Mouse (Mus musculus) stomach, embryonic 14.5 days (tissue): ENCODE measurements around the gene Tmem147. TPM values are rescaled to one million over a fixed set of nuclear protein-coding genes. Genes with fewer than 3 reads are reported as not detected.

Source experiments
- ATAC-seq: fragments of 200-750 bp; cut with Nextera tagmentation; 2 replicates; pipeline ENCODE4 v1.8.0; 2017; ENCODE audit warnings: low read depth, moderate TSS enrichment; ENCODE audit not compliant: insufficient number of reproducible peaks, insufficient read depth, low FRiP score
- H3K27ac ChIP-seq: fragments of 300-500 bp; sonication (generic); 2 replicates; pipeline ENCODE4 v1.5.1; 2014; ENCODE audit warnings: mild to moderate bottlenecking, low read length, moderate library complexity, mixed read lengths
- H3K27me3 ChIP-seq: fragments of 300-500 bp; sonication (generic); 2 replicates; pipeline ENCODE4 v1.6.1; 2014; ENCODE audit warnings: low read length, control low read depth, mixed read lengths; ENCODE audit not compliant: control insufficient read depth, insufficient read depth
- H3K36me3 ChIP-seq: fragments of 300-500 bp; sonication (generic); 2 replicates; pipeline ENCODE4 v1.6.1; 2014; ENCODE audit warnings: mild to moderate bottlenecking, control low read depth, low read length, moderate library complexity, mixed read lengths; ENCODE audit not compliant: control insufficient read depth, insufficient read depth
- H3K4me1 ChIP-seq: fragments of 300-500 bp; sonication (generic); 2 replicates; pipeline ENCODE4 v1.6.1; 2014; ENCODE audit warnings: low read length, control low read depth, mixed read lengths; ENCODE audit not compliant: control insufficient read depth, insufficient read depth
- H3K4me2 ChIP-seq: fragments of 300-500 bp; sonication (generic); replicated peaks from 2 replicates; pipeline ENCODE4 v1.6.1; 2014; ENCODE audit warnings: low read depth, low read length, control low read depth
- H3K4me3 ChIP-seq: fragments of 300-500 bp; sonication (generic); 2 replicates; pipeline ENCODE4 v1.5.1; 2014; ENCODE audit warnings: low read depth, low read length, control low read depth
- H3K9ac ChIP-seq: fragments of 300-500 bp; sonication (generic); replicated peaks from 2 replicates; pipeline ENCODE4 v1.6.1; 2014; ENCODE audit warnings: low read depth, mild to moderate bottlenecking, control low read depth, low read length, moderate library complexity, mixed read lengths
- H3K9me3 ChIP-seq: fragments of 300-500 bp; sonication (generic); 2 replicates; pipeline ENCODE4 v1.6.1; 2016; ENCODE audit warnings: low read depth, low read length, control low read depth; ENCODE audit not compliant: control insufficient read depth
- WGBS: fragments of 180-500 bp; shearing (Covaris S2); extraction: QIAGEN DNeasy Blood & Tissue Kit; methylation state at CpG from one replicate; pipeline ENCODE4 v1.1.7; 2014; 5-methylcytosine and 5-hydroxymethylcytosine counted together
- polyA plus RNA-seq: library from polyadenylated mRNA; unstranded; fragments of >200 nt; fragmentation: Nextera tagmentation; extraction: Ambion mirVana; gene quantifications from 2 replicates; pipeline ENCODE4 v1.2.1, GENCODE M21; 2014

The Tmem147 gene
- polyA plus RNA-seq, 1 experiment from 2014 or later = 210 TPM

GRCm38 (mm10) chr7:30717716-30718046 lies 11.7 kb downstream of the Tmem147 start:
- peak overlapping the region; percentile 29; the same call in 1 of the 2 replicates for H3K4me3 ChIP-seq
- ATAC-seq = no peak
- no peaks in the 10 kb centered on the region for H3K27me3 ChIP-seq
- no peaks in the 10 kb centered on the region for H3K9me3 ChIP-seq
- no peaks in the 10 kb centered on the region for H3K36me3 ChIP-seq
- H3K4me1 ChIP-seq = peaks cover 3% of the 10 kb centered on the region; the same call in 1 of the 2 replicates
- 12% methylated on average over 14 of the region's 14 CpGs for WGBS
- H3K9ac ChIP-seq = no peak overlapping the region
- peak overlapping the region; percentile 68 for H3K4me2 ChIP-seq
- H3K27ac ChIP-seq = no peak overlapping the region

- Histone ChIP-seq H3K27me3 (no peaks in the 10 kb centered on the region), H3K4me3 (peak overlapping the region; percentile 29), H3K9ac (no peak overlapping the region), H3K4me1 (peaks cover 3% of the 10 kb centered on the region; the same call in 1 of the 2 replicates), H3K27ac (no peak overlapping the region), H3K36me3 (no peaks in the 10 kb centered on the region), H3K9me3 (no peaks in the 10 kb centered on the region), H3K4me2 (peak overlapping the region; percentile 68)
- peak; percentile 98 for ATAC-seq
- WGBS = 3% methylated on average over 43 of the region's 43 CpGs
Measured at GRCm38 (mm10) chr7:30717006-30717715, 12.2 kb downstream of the Tmem147 start.

- H3K36me3 ChIP-seq = no peaks in the 10 kb centered on the region
- no peaks in the 10 kb centered on the region for H3K4me1 ChIP-seq
- H3K4me2 ChIP-seq = no peak within 1 kb of the TSS
- no peak within 1 kb of the TSS for H3K27ac ChIP-seq
- H3K27me3 ChIP-seq = no peaks in the 10 kb centered on the region
- no peak within 1 kb of the TSS for H3K4me3 ChIP-seq
- H3K9ac ChIP-seq = no peak within 1 kb of the TSS
- WGBS = 80% methylated on average over 3 of the region's 3 CpGs
- no peak for ATAC-seq
- no peaks in the 10 kb centered on the region for H3K9me3 ChIP-seq
Measured at GRCm38 (mm10) chr7:30711942-30712341, 17.4 kb downstream of the Tmem147 start, which contains the start of gene Atp4a. Gene Atp4a, plus strand, starts transcription at chr7:30712209.

GRCm38 (mm10) chr7:30707441-30707840 lies 21.9 kb downstream of the Tmem147 start:
- Histone ChIP-seq H3K27me3 (no peaks in the 10 kb centered on the region), H3K4me2 (no peak overlapping the region), H3K4me3 (no peak overlapping the region), H3K36me3 (no peaks in the 10 kb centered on the region), H3K4me1 (no peaks in the 10 kb centered on the region), H3K9ac (no peak overlapping the region), H3K27ac (no peak overlapping the region), H3K9me3 (no peaks in the 10 kb centered on the region)
- 76% methylated on average over 1 of the region's 1 CpGs for WGBS
- ATAC-seq = no peak

- Histone ChIP-seq H3K4me1 (no peaks in the 10 kb centered on the region), H3K4me2 (no peak overlapping the region), H3K27ac (no peak overlapping the region), H3K4me3 (no peak overlapping the region), H3K9ac (no peak overlapping the region), H3K36me3 (no peaks in the 10 kb centered on the region), H3K9me3 (no peaks in the 10 kb centered on the region), H3K27me3 (no peaks in the 10 kb centered on the region)
- peak; percentile 88 for ATAC-seq
- WGBS = 57% methylated on average over 8 of the region's 8 CpGs
Measured at GRCm38 (mm10) chr7:30706214-30706882, 23.0 kb downstream of the Tmem147 start.

- Histone ChIP-seq H3K9ac (no peak within 1 kb of the TSS), H3K36me3 (no peaks in the 10 kb centered on the region), H3K4me3 (no peak within 1 kb of the TSS), H3K27me3 (no peaks in the 10 kb centered on the region), H3K9me3 (no peaks in the 10 kb centered on the region), H3K4me1 (no peaks in the 10 kb centered on the region), H3K4me2 (no peak within 1 kb of the TSS), H3K27ac (no peak within 1 kb of the TSS)
- ATAC-seq = 0 out of 2 replicates have a peak, but pooled peaks have one; percentile 33
- 42% methylated on average over 9 of the region's 9 CpGs for WGBS
Measured at GRCm38 (mm10) chr7:30698589-30698988, 30.8 kb downstream of the Tmem147 start, which contains the start of gene 2200002J24Rik. Gene 2200002J24Rik, plus strand, starts transcription at chr7:30698926.

GRCm38 (mm10) chr7:30698101-30698500 lies 31.2 kb downstream of the Tmem147 start:
- Histone ChIP-seq H3K9me3 (no peaks in the 10 kb centered on the region), H3K4me1 (no peaks in the 10 kb centered on the region), H3K4me3 (no peak overlapping the region), H3K4me2 (no peak overlapping the region), H3K9ac (no peak overlapping the region), H3K36me3 (no peaks in the 10 kb centered on the region), H3K27me3 (no peaks in the 10 kb centered on the region), H3K27ac (no peak overlapping the region)
- ATAC-seq = no peak
- WGBS = 67% methylated on average over 5 of the region's 5 CpGs

GRCm38 (mm10) chr7:30688325-30688724 lies 41.0 kb downstream of the Tmem147 start:
- Histone ChIP-seq H3K9ac (no peak overlapping the region), H3K4me3 (no peak overlapping the region), H3K9me3 (no peaks in the 10 kb centered on the region), H3K36me3 (no peaks in the 10 kb centered on the region), H3K4me2 (no peak overlapping the region), H3K4me1 (no peaks in the 10 kb centered on the region), H3K27me3 (no peaks in the 10 kb centered on the region), H3K27ac (no peak overlapping the region)
- ATAC-seq = no peak
- WGBS = 73% methylated on average over 6 of the region's 6 CpGs
